Mouse (Mus musculus): ENCODE measurements at regions not wholly inside any gene's neighbourhood (a gene's known extent, or its start where the extent isn't known, plus 50 kb on each side); places are given as distances from the start of the nearest gene placed in this dataset.

GRCm38 (mm10) chr2:72751441-72751840 is 228.8 kb downstream of the Sp3 start:
- no peak for DNase-seq
- H3K4me1 ChIP-seq (ENCODE audit: insufficient read depth) = no peaks in the 10 kb centered on the region
- H3K9ac ChIP-seq = no peak overlapping the region
- no peak for TF ChIP-seq CTCF (IDR thresholded peaks at IDR 0.05; ENCODE audit: low read depth)
- H3K4me3 ChIP-seq (ENCODE audit: low read depth, low read length) = no peak overlapping the region
- ATAC-seq = no peak
- WGBS = 48% methylated on average over 1 of the region's 1 CpGs
- no peaks in the 10 kb centered on the region for H3K9me3 ChIP-seq (ENCODE audit: low read length)
- H3K36me3 ChIP-seq (ENCODE audit: insufficient read depth) = no peaks in the 10 kb centered on the region
- H3K27ac ChIP-seq (ENCODE audit: low read depth, low read length) = no peak overlapping the region
- no peak overlapping the region for H3K4me2 ChIP-seq (ENCODE audit: low read depth)
- H3K27me3 ChIP-seq (ENCODE audit: insufficient read depth, low read length) = no peaks in the 10 kb centered on the region

GRCm38 (mm10) chr2:72752624-72753176 is 227.5 kb downstream of the Sp3 start:
- no peak overlapping the region for H3K9ac ChIP-seq
- ATAC-seq (no peak), DNase-seq (peak; percentile 30)
- WGBS = 51% methylated on average over 4 of the region's 4 CpGs
- no peak overlapping the region for H3K4me3 ChIP-seq (ENCODE audit: low read depth, low read length)
- no peaks in the 10 kb centered on the region for H3K27me3 ChIP-seq (ENCODE audit: insufficient read depth, low read length)
- TF ChIP-seq CTCF (IDR thresholded peaks at IDR 0.05; ENCODE audit: low read depth) = no peak
- no peaks in the 10 kb centered on the region for H3K4me1 ChIP-seq (ENCODE audit: insufficient read depth)
- H3K27ac ChIP-seq (ENCODE audit: low read depth, low read length) = no peak overlapping the region
- no peak overlapping the region for H3K4me2 ChIP-seq (ENCODE audit: low read depth)
- no peaks in the 10 kb centered on the region for H3K36me3 ChIP-seq (ENCODE audit: insufficient read depth)
- H3K9me3 ChIP-seq (ENCODE audit: low read length) = no peaks in the 10 kb centered on the region

- Histone ChIP-seq H3K4me1 (ENCODE audit: insufficient read depth) (no peaks in the 10 kb centered on the region), H3K4me3 (ENCODE audit: low read depth, low read length) (no peak overlapping the region), H3K9me3 (ENCODE audit: low read length) (no peaks in the 10 kb centered on the region), H3K27ac (ENCODE audit: low read depth, low read length) (no peak overlapping the region), H3K27me3 (ENCODE audit: insufficient read depth, low read length) (no peaks in the 10 kb centered on the region), H3K9ac (no peak overlapping the region), H3K4me2 (ENCODE audit: low read depth) (no peak overlapping the region), H3K36me3 (ENCODE audit: insufficient read depth) (no peaks in the 10 kb centered on the region)
- DNase-seq (no peak), ATAC-seq (no peak)
- TF ChIP-seq CTCF (IDR thresholded peaks at IDR 0.05; ENCODE audit: low read depth) = no peak
- 94% methylated on average over 16 of the region's 16 CpGs for WGBS
Measured at GRCm38 (mm10) chr2:72753788-72754713, 226.2 kb downstream of the Sp3 start.

GRCm38 (mm10) chr2:72763454-72763853 is 216.8 kb downstream of the Sp3 start:
- no peak for DNase-seq
- Histone ChIP-seq H3K27me3 (ENCODE audit: insufficient read depth, low read length) (no peaks in the 10 kb centered on the region), H3K4me1 (ENCODE audit: insufficient read depth) (no peaks in the 10 kb centered on the region), H3K9ac (no peak overlapping the region), H3K9me3 (ENCODE audit: low read length) (no peaks in the 10 kb centered on the region), H3K4me3 (ENCODE audit: low read depth, low read length) (no peak overlapping the region), H3K4me2 (ENCODE audit: low read depth) (no peak overlapping the region), H3K27ac (ENCODE audit: low read depth, low read length) (no peak overlapping the region), H3K36me3 (ENCODE audit: insufficient read depth) (no peaks in the 10 kb centered on the region)
- 87% methylated on average over 5 of the region's 5 CpGs for WGBS
- ATAC-seq = no peak
- TF ChIP-seq CTCF (IDR thresholded peaks at IDR 0.05; ENCODE audit: low read depth) = no peak

- Histone ChIP-seq H3K36me3 (ENCODE audit: insufficient read depth) (no peaks in the 10 kb centered on the region), H3K4me2 (ENCODE audit: low read depth) (no peak overlapping the region), H3K9ac (no peak overlapping the region), H3K9me3 (ENCODE audit: low read length) (no peaks in the 10 kb centered on the region), H3K27ac (ENCODE audit: low read depth, low read length) (no peak overlapping the region), H3K27me3 (ENCODE audit: insufficient read depth, low read length) (no peaks in the 10 kb centered on the region), H3K4me3 (ENCODE audit: low read depth, low read length) (no peak overlapping the region), H3K4me1 (ENCODE audit: insufficient read depth) (no peaks in the 10 kb centered on the region)
- 79% methylated on average over 11 of the region's 11 CpGs for WGBS
- ATAC-seq (no peak), DNase-seq (no peak)
- TF ChIP-seq CTCF (IDR thresholded peaks at IDR 0.05; ENCODE audit: low read depth) = no peak
Measured at GRCm38 (mm10) chr2:72769030-72769630, 211.1 kb downstream of the Sp3 start.

- Histone ChIP-seq H3K27ac (ENCODE audit: low read depth, low read length) (no peak overlapping the region), H3K36me3 (ENCODE audit: insufficient read depth) (no peaks in the 10 kb centered on the region), H3K9me3 (ENCODE audit: low read length) (no peaks in the 10 kb centered on the region), H3K9ac (no peak overlapping the region), H3K4me2 (ENCODE audit: low read depth) (no peak overlapping the region), H3K4me1 (ENCODE audit: insufficient read depth) (no peaks in the 10 kb centered on the region), H3K27me3 (ENCODE audit: insufficient read depth, low read length) (no peaks in the 10 kb centered on the region), H3K4me3 (ENCODE audit: low read depth, low read length) (no peak overlapping the region)
- no peak for TF ChIP-seq CTCF (IDR thresholded peaks at IDR 0.05; ENCODE audit: low read depth)
- DNase-seq (peak; percentile 34), ATAC-seq (no peak)
- WGBS = 52% methylated on average over 4 of the region's 4 CpGs
Measured at GRCm38 (mm10) chr2:72773401-72773800, 206.8 kb downstream of the Sp3 start.

- H3K4me2 ChIP-seq (ENCODE audit: low read depth) = no peak overlapping the region
- peak; percentile 51 for TF ChIP-seq CTCF (IDR thresholded peaks at IDR 0.05; ENCODE audit: low read depth)
- ATAC-seq (no peak), DNase-seq (no peak)
- H3K27me3 ChIP-seq (ENCODE audit: insufficient read depth, low read length) = no peaks in the 10 kb centered on the region
- no peak overlapping the region for H3K9ac ChIP-seq
- WGBS = 52% methylated on average over 3 of the region's 3 CpGs
- no peaks in the 10 kb centered on the region for H3K36me3 ChIP-seq (ENCODE audit: insufficient read depth)
- no peak overlapping the region for H3K4me3 ChIP-seq (ENCODE audit: low read depth, low read length)
- H3K4me1 ChIP-seq (ENCODE audit: insufficient read depth) = no peaks in the 10 kb centered on the region
- no peaks in the 10 kb centered on the region for H3K9me3 ChIP-seq (ENCODE audit: low read length)
- H3K27ac ChIP-seq (ENCODE audit: low read depth, low read length) = no peak overlapping the region
Measured at GRCm38 (mm10) chr2:72777330-72777729, 202.9 kb downstream of the Sp3 start.
